Mouse (Mus musculus) liver, adult 2 months (tissue): ENCODE measurements at regions not wholly inside any gene's neighbourhood (a gene's known extent, or its start where the extent isn't known, plus 50 kb on each side); places are given as distances from the start of the nearest gene placed in this dataset.

Experiments
- DNase-seq: peaks from one replicate; pipeline ENCODE4 v3.0.0-alpha.2; 2011; ENCODE audit warnings: low read depth, low spot score; ENCODE audit errors: extremely low read depth
- H3K27ac ChIP-seq: fragments of 200-500 bp; replicated peaks from 2 replicates; pipeline ENCODE4 v1.5.1; 2012; ENCODE audit warnings: low read depth, mild to moderate bottlenecking, control low read depth, inconsistent platforms, low read length; ENCODE audit not compliant: insufficient read depth
- H3K27me3 ChIP-seq: fragments of 200-500 bp; 2 replicates; pipeline ENCODE4 v1.6.1; 2012; ENCODE audit warnings: mild to moderate bottlenecking, moderate library complexity, low read length, inconsistent platforms; ENCODE audit not compliant: control insufficient read depth, insufficient read depth
- H3K36me3 ChIP-seq: fragments of 200-500 bp; 2 replicates; pipeline ENCODE4 v1.6.1; 2012; ENCODE audit warnings: low read length, inconsistent platforms; ENCODE audit not compliant: control insufficient read depth, insufficient read depth
- H3K4me1 ChIP-seq: fragments of 200-500 bp; 2 replicates; pipeline ENCODE4 v1.6.1; 2011; ENCODE audit warnings: low read length; ENCODE audit not compliant: control insufficient read depth, insufficient read depth
- H3K4me3 ChIP-seq: fragments of 200-500 bp; 2 replicates; pipeline ENCODE4 v1.5.1; 2011; ENCODE audit warnings: low read depth, mild to moderate bottlenecking, control low read depth, low read length, moderate library complexity; ENCODE audit not compliant: insufficient read depth
- H3K79me2 ChIP-seq: fragments of 200-500 bp; 2 replicates; pipeline ENCODE4 v1.6.1; 2012; ENCODE audit warnings: inconsistent platforms, mild to moderate bottlenecking, low read length, moderate library complexity; ENCODE audit not compliant: control insufficient read depth, insufficient read depth
- H3K9ac ChIP-seq: fragments of 200-500 bp; 2 replicates; pipeline ENCODE4 v1.6.1; 2012; ENCODE audit warnings: low read depth, mild to moderate bottlenecking, control low read depth, inconsistent platforms, low read length
- CTCF ChIP-seq: fragments of 200-500 bp; IDR thresholded peaks from 2 replicates; pipeline ENCODE4 v1.5.1; 2011; ENCODE audit warnings: low read depth, low read length, control low read depth
- POLR2A ChIP-seq: fragments of 200-500 bp; IDR thresholded peaks from 2 replicates; pipeline ENCODE4 v1.6.1; 2011; ENCODE audit warnings: low read length, control low read depth; ENCODE audit not compliant: insufficient read depth; ENCODE audit errors: extremely low read depth
- WGBS: fragments of 180-500 bp; shearing (Covaris S2); methylation state at CpG from one replicate; pipeline ENCODE4 v1.1.7; 2018; 5-methylcytosine and 5-hydroxymethylcytosine counted together

DNA sequence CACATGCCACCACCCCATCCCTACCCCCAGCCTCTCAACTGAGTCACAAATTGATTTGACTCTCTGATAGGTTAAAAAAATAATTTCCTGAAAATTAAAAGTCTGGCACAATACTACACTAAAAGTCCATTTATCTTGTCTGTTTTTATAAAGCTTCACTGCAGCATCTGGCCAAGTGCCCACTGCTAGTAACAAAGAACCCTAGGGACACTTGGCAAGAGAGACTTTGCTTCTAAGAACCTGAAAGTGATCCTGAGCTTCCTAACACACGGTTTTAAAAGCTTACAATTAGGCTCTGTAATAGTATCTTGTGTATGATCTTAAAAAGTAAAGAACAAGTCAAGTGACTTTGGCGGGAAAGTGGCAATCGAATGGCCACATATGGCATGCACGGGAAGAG, 288.3 kb downstream of the Epha4 start:
- no peak for DNase-seq
- H3K4me1 ChIP-seq = no peaks in the 10 kb centered on the region; the same call in 1 of the 2 replicates
- WGBS = 57% methylated on average over 4 of the region's 4 CpGs

DNA sequence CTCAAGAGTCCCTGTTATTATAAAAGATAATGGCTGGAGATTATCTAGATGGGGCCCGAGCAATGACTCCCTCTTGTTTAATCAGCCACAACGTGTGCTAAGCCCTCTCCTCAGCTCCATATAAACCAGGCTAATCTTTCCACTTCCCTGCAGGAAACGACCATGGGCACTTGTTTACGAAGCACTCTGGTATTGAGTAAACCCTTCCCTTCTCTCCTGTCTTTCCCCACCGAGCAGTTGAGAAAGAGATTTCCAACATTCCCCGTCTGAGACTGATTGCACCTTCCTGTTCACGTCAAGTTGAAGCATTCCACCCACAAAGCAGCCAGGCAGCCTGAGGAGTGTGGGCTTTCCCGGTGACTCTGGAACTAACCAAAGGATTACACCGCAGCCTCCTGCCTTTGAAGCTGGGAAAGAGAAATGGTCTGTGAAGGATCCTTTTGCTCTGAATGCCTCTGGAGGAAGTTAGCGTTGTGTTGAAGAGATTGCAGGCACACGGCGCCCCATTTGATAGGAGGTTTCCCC, 287.8 kb downstream of the Epha4 start:
- Histone ChIP-seq H3K27ac (no peak overlapping the region), H3K27me3 (no peaks in the 10 kb centered on the region), H3K36me3 (no peaks in the 10 kb centered on the region), H3K9ac (no peak overlapping the region), H3K79me2 (no peaks in the 10 kb centered on the region), H3K4me1 (no peaks in the 10 kb centered on the region; the same call in 1 of the 2 replicates), H3K4me3 (no peak overlapping the region)
- WGBS = 28% methylated on average over 12 of the region's 12 CpGs
- no peak for DNase-seq
- TF ChIP-seq CTCF (no peak), POLR2A (no peak)

More for the DNA sequence above, 288.3 kb downstream of the Epha4 start:
- H3K36me3 ChIP-seq = no peaks in the 10 kb centered on the region
- H3K27me3 ChIP-seq = no peaks in the 10 kb centered on the region
- H3K27ac ChIP-seq = no peak overlapping the region
- H3K9ac ChIP-seq = no peak overlapping the region
- no peaks in the 10 kb centered on the region for H3K79me2 ChIP-seq
- H3K4me3 ChIP-seq = no peak overlapping the region
- TF ChIP-seq CTCF (no peak), POLR2A (no peak)

DNA sequence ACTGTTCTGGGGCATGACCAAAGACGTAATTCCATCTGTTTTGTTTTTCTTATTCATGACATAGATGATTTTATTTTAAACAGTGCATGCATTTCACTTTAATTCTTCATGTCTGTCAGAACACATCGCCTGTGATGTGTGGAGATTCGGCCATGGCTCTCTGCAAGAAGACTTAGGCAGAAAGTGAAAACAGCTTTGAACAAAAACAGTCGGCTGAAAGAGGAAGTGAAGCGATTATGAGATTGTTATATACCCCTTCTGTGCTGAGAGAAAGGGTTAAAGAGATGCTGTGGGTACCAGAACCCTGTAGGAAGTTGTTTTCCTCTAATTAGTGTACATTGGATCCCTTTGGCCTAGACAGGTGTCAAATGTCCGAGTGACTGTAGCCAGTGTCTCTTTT, 287.1 kb downstream of the Epha4 start:
- H3K4me3 ChIP-seq = no peak overlapping the region
- no peak overlapping the region for H3K9ac ChIP-seq
- no peaks in the 10 kb centered on the region for H3K79me2 ChIP-seq
- WGBS = 82% methylated on average over 6 of the region's 6 CpGs
- H3K27ac ChIP-seq = no peak overlapping the region
- H3K27me3 ChIP-seq = no peaks in the 10 kb centered on the region
- no peak for DNase-seq
- no peak for TF ChIP-seq POLR2A
- TF ChIP-seq CTCF = no peak
- H3K36me3 ChIP-seq = no peaks in the 10 kb centered on the region
- H3K4me1 ChIP-seq = no peaks in the 10 kb centered on the region; the same call in 1 of the 2 replicates

DNA sequence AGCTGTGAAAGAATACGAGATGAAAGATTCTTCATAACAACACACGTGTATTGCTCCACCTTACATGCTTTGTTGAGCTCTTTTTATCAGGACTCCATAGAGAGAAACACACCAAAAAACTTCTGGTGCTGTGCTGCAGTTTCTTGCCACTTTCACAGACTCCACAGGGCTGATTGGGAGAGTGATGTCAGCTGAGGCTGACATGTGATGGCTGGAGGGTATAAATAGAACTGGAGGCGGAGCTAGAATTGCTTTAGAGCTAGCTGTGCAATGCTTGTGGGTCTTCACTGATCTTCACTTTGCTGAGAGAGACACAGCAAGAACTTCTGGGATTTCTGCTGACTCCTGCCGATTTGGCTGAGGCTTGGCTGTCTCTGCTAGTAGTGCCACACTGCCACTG, 285.3 kb downstream of the Epha4 start:
- Histone ChIP-seq H3K27ac (no peak overlapping the region), H3K79me2 (no peaks in the 10 kb centered on the region), H3K36me3 (no peaks in the 10 kb centered on the region), H3K27me3 (no peaks in the 10 kb centered on the region), H3K4me1 (no peaks in the 10 kb centered on the region; the same call in 1 of the 2 replicates), H3K9ac (no peak overlapping the region), H3K4me3 (no peak overlapping the region)
- TF ChIP-seq POLR2A = no peak
- no peak for DNase-seq
- WGBS = 83% methylated on average over 4 of the region's 4 CpGs

DNA sequence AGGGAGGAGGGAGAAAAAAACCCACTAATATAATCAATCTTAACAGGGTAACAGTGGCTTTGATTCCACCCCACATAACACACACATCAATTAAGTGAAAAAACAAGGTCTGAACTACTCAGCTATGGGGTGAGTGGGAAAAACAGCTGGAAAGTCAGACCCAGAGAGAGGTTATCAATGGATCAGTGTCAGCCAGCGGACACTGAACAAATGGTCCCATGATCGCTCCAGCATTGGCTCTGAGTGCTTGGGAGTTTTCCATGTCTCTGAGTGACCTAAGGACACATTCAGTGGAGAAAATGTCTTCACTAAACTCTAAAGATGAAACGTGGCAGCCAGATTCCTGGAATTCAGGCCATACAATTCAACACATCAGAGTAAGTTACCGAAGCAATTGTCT, 281.9 kb downstream of the Epha4 start:
- 78% methylated on average over 4 of the region's 4 CpGs for WGBS
- peak; percentile 47 for DNase-seq
- Histone ChIP-seq H3K79me2 (no peaks in the 10 kb centered on the region), H3K4me3 (no peak overlapping the region), H3K9ac (no peak overlapping the region), H3K27me3 (no peaks in the 10 kb centered on the region), H3K4me1 (no peaks in the 10 kb centered on the region), H3K27ac (no peak overlapping the region), H3K36me3 (no peaks in the 10 kb centered on the region)
- TF ChIP-seq POLR2A (no peak), CTCF (no peak)

DNA sequence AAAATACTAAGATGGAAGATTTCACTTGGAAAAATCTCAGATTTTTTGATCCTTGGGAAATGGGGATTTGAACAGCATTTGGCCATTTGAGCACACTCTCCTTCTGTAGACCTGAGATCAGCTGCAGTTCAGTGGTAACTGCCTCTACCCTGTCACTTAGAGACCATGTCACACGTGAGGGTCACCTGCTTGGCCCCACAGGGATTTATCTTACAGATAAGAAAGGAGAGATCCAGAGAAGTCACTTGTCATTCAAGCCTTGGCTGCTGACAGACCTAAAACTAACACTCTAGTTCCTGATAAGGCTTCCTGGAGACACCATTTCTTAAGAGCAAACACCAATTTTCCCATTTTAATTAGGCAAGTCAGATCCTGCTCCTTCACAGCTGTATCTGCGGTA, 270.2 kb downstream of the Epha4 start:
- Histone ChIP-seq H3K36me3 (no peaks in the 10 kb centered on the region), H3K27me3 (no peaks in the 10 kb centered on the region), H3K4me1 (no peaks in the 10 kb centered on the region), H3K4me3 (no peak overlapping the region), H3K9ac (no peak overlapping the region), H3K79me2 (no peaks in the 10 kb centered on the region), H3K27ac (no peak overlapping the region)
- 38% methylated on average over 2 of the region's 2 CpGs for WGBS
- no peak for DNase-seq
- TF ChIP-seq POLR2A = no peak
- TF ChIP-seq CTCF = no peak
